Mouse (Mus musculus) brain, embryonic 18.5 days (tissue): ENCODE measurements at regions not wholly inside any gene's neighbourhood (a gene's known extent, or its start where the extent isn't known, plus 50 kb on each side); places are given as distances from the start of the nearest gene placed in this dataset.

Experiments used
- DNase-seq: peaks from one replicate; pipeline ENCODE4 v3.0.0-alpha.2; 2012; ENCODE audit warnings: low read depth, low spot score

- DNase-seq = no peak
These were observed 205.1 kb upstream of the Hhip start for GRCm38 (mm10) chr8:80262911-80263310.

- DNase-seq = no peak
These were observed 195.7 kb upstream of the Hhip start for GRCm38 (mm10) chr8:80253541-80253940.

GRCm38 (mm10) chr8:80251595-80251994, 193.8 kb upstream of the Hhip start:
- no peak for DNase-seq

DNA sequence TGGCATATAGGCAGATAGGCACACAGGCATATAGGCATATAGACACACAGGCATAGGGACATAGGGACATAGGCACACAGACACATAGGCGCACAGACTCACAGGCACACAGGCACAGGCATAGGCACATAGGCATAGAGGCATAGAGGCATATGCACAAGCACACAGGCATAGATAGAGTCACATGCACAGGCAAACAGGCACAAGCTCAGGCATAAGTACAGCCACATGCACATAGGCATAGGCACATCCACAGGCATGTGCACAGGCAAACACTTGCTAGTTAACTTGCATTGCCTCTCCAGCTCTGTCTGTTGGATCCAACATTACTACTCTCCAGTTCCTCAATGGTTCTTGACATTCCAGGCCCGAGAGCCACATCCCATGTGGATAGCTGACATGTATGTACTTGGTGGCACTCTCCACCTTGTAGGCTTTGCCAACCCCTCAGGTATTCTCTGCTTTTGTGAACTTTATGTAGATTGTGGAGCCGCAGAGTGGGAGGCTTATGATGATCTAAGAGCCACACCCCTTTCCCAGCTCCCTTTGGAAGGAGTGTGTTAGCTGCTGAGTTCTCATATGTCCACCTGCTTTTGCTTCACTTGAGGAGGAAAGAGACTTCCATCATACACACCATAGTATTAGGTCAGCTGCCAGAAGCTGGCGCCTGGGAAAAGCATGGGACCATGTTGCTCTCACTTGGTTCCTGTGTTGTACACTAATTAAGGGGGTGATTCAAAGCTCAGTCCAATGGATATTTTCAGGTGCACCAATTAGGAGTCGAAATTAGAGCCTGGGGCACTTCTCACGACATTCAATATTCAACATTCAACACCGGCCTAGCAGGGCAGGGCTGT, 192.7 kb upstream of the Hhip start:
- no peak for DNase-seq

- no peak for DNase-seq
These were observed 192.0 kb upstream of the Hhip start for GRCm38 (mm10) chr8:80249762-80250161.

- DNase-seq = no peak
These were observed 182.1 kb upstream of the Hhip start for GRCm38 (mm10) chr8:80239879-80240278.

DNA sequence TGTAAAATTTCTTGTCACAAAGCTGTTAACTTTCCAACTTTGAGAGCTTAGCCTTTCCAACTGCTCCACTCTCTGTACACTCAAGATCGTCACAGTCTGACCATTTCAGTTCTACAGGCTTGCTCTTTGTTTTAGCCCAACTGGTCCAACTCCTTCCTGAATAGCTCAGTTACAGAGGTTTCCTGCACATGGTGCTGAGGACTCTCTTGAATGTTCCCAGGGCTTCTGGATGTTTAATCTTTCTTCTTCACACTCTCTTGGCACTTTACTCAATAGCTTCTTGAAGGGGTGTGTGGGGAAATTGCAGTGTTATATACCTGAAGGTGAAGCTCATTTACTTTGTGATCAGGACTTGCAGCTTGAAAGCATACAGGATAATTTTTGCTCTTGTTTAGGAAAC, 152.6 kb upstream of the Hhip start:
- no peak for DNase-seq

DNA sequence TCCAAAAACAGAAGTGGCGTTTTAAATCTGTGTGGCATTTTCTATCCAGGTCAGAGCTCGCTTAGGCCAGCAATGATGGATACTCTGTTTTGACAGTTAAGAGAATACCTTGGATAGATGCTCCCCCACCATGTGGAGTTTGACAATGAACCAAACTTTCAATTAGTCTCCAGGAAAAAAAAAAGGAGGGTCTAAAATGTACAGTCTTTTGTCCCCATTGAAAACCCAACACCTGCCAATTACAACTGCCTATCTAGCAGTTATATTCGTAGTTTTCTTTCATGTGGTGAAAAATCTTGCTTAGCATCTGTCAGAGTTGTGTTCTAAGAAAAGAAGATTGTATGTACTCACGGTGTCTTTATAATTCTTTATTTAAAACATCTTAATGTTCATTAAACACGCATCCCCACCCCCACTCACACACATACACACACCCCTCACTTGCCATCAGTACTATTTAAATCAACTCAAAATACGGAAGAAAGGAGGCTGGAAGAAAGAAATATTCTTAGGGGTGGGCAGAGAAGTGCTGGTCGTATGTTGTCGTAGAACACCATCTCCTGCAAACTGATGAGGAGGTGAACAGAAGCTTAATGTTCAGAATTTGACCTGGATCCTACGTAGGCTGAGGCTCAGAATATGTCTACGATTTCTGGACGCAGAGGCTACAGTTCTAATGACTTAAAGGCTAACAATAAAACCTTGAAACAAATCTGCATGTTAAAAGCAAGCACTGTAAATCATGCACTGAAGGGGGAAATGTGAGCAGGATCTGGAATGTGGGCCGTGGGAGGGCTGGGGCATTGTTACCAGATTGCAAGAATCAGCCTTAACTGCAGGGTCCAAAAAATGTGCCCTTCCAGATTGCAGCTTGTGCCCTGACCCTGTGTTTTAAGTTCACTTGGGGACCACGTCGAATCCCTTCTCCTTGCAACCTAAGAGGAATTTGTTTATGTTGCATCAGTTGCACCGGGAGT, 147.2 kb upstream of the Hhip start:
- no peak for DNase-seq

- no peak for DNase-seq
These were observed 146.2 kb upstream of the Hhip start for GRCm38 (mm10) chr8:80203769-80204677.

GRCm38 (mm10) chr8:80197680-80198079, 139.9 kb upstream of the Hhip start:
- no peak for DNase-seq

GRCm38 (mm10) chr8:80190510-80190908, 132.7 kb upstream of the Hhip start:
- no peak for DNase-seq

- DNase-seq = peak; percentile 30
These were observed 132.1 kb upstream of the Hhip start for GRCm38 (mm10) chr8:80189797-80190509.

DNA sequence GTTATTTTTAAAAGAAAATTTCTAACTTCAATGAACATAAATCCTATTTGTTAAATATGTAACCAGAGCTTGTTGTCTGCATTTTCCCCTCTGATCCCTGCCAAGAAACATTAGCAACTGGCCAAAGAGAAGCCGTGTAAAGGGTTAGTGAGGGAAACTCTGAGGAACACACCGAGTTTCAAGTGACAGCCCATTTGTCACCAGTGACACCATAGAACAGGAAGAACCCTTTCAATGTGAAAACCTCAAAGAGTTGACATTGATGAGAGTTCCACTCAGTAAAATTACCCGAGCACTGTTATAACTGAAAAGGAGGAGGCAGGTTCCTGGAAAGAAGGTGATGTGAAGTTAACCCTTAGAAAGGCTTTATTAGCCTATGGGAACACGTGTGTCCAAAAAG, 127.5 kb upstream of the Hhip start:
- DNase-seq = no peak

- no peak for DNase-seq
These were observed 110.9 kb upstream of the Hhip start for GRCm38 (mm10) chr8:80168688-80169087.

- no peak for DNase-seq
These were observed 91.8 kb upstream of the Hhip start for GRCm38 (mm10) chr8:80149458-80150083.

GRCm38 (mm10) chr8:80147929-80148328, 90.1 kb upstream of the Hhip start:
- DNase-seq = no peak

- DNase-seq = no peak
These were observed 80.7 kb upstream of the Hhip start for GRCm38 (mm10) chr8:80138481-80138880.

GRCm38 (mm10) chr8:80120378-80120965, 62.7 kb upstream of the Hhip start:
- DNase-seq = no peak

DNA sequence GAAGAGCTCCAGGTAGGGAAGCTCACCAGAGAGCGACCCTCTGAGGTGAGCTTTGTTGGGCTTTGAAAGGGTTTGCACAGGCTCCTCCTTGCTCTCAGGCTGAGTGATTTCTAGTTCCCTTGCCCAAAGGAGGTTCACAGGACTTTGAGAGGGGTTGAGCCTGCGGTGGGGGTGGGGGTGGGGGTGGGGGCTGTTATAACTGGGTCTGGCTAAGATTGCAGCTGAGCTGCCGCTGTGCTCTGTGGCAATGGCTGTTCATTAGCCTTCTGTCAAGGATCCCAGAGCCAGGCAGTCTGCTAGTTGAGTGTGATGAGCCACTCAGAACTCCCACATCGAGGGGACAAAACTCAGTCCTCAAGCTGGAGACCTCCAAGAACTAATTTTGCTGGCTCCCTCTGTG, 59.5 kb upstream of the Hhip start:
- DNase-seq = no peak
